Mouse (Mus musculus) liver, adult 2 months (tissue): ENCODE data around the gene Il2. TPM values are rescaled to one million over a fixed set of nuclear protein-coding genes. Genes with fewer than 3 reads are reported as not detected.

Experiments used
- DNase-seq: peaks from one replicate; pipeline ENCODE4 v3.0.0-alpha.2; 2011; ENCODE audit warnings: low read depth, low spot score; ENCODE audit errors: extremely low read depth
- H3K27ac ChIP-seq: fragments of 200-500 bp; replicated peaks from 2 replicates; pipeline ENCODE4 v1.5.1; 2012; ENCODE audit warnings: low read depth, mild to moderate bottlenecking, control low read depth, inconsistent platforms, low read length; ENCODE audit not compliant: insufficient read depth
- H3K27me3 ChIP-seq: fragments of 200-500 bp; 2 replicates; pipeline ENCODE4 v1.6.1; 2012; ENCODE audit warnings: mild to moderate bottlenecking, moderate library complexity, low read length, inconsistent platforms; ENCODE audit not compliant: control insufficient read depth, insufficient read depth
- H3K36me3 ChIP-seq: fragments of 200-500 bp; 2 replicates; pipeline ENCODE4 v1.6.1; 2012; ENCODE audit warnings: low read length, inconsistent platforms; ENCODE audit not compliant: control insufficient read depth, insufficient read depth
- H3K4me1 ChIP-seq: fragments of 200-500 bp; 2 replicates; pipeline ENCODE4 v1.6.1; 2011; ENCODE audit warnings: low read length; ENCODE audit not compliant: control insufficient read depth, insufficient read depth
- H3K4me3 ChIP-seq: fragments of 200-500 bp; 2 replicates; pipeline ENCODE4 v1.5.1; 2011; ENCODE audit warnings: low read depth, mild to moderate bottlenecking, control low read depth, low read length, moderate library complexity; ENCODE audit not compliant: insufficient read depth
- H3K79me2 ChIP-seq: fragments of 200-500 bp; 2 replicates; pipeline ENCODE4 v1.6.1; 2012; ENCODE audit warnings: inconsistent platforms, mild to moderate bottlenecking, low read length, moderate library complexity; ENCODE audit not compliant: control insufficient read depth, insufficient read depth
- H3K9ac ChIP-seq: fragments of 200-500 bp; 2 replicates; pipeline ENCODE4 v1.6.1; 2012; ENCODE audit warnings: low read depth, mild to moderate bottlenecking, control low read depth, inconsistent platforms, low read length
- CTCF ChIP-seq: fragments of 200-500 bp; IDR thresholded peaks from 2 replicates; pipeline ENCODE4 v1.5.1; 2011; ENCODE audit warnings: low read depth, low read length, control low read depth
- POLR2A ChIP-seq: fragments of 200-500 bp; IDR thresholded peaks from 2 replicates; pipeline ENCODE4 v1.6.1; 2011; ENCODE audit warnings: low read length, control low read depth; ENCODE audit not compliant: insufficient read depth; ENCODE audit errors: extremely low read depth
- WGBS: fragments of 180-500 bp; shearing (Covaris S2); methylation state at CpG from one replicate; pipeline ENCODE4 v1.1.7; 2018; 5-methylcytosine and 5-hydroxymethylcytosine counted together
- polyA plus RNA-seq: library from polyadenylated mRNA; depleted of rRNA; stranded (reverse); fragments of >200 nt; gene quantifications from 2 replicates; pipeline ENCODE4 v1.2.3, GENCODE M21; 2012; rRNA removed
- total RNA-seq: library from RNA; depleted of rRNA; stranded (reverse); fragments of >200 nt; gene quantifications from 2 replicates; pipeline ENCODE4 v1.2.3, GENCODE M21; 2014; rRNA removed

The Il2 gene
- total and polyA plus RNA-seq, 2 experiments: not detected

DNA sequence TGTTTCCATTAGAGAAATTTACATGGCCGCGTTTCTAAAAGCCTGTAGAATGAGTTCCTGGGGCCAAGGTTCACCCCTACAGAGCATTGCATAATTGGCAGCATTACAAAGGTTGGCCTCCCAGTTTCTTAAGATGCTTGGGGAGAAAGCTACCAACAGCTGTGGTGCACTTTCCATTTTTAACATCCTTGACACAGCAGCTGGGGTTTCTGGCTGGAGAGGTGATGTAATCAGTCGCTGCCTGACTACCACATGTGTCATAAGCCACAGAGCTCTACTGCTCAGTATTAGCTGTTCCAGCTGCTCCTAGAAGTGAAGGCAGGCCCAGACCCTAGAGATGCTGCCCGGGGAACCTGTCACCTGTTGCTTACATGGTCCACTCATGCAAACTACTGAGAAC, 2.5 kb upstream of the Il2 start:
- Histone ChIP-seq H3K4me3 (no peak overlapping the region), H3K36me3 (no peaks in the 10 kb centered on the region), H3K9ac (no peak overlapping the region), H3K27me3 (no peaks in the 10 kb centered on the region), H3K4me1 (no peaks in the 10 kb centered on the region), H3K79me2 (no peaks in the 10 kb centered on the region), H3K27ac (no peak overlapping the region)
- WGBS: 70% methylated on average over 4 of the region's 4 CpGs
- TF ChIP-seq POLR2A (no peak), CTCF (no peak)
- no peak for DNase-seq

DNA sequence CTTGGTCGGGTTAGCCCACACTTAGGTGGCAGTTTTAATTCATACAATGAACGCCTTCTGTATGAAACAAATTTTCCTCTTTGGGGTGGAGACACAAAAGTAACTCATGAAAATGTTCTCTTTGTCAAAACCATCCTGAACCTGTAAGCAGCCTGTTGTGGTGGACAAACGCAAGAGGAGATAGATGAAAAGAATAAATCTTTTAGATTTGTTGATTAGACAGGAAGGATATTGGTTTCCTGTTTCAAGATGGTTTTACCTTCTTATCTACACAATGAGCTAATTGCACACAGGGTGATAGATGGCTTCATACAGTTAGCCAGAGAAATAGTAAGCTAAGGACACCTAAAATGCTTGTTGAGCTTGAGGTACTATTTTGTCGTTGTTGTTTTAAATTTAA, 403 bp upstream of the Il2 start:
- H3K4me3 ChIP-seq: no peak overlapping the region
- no peak for DNase-seq
- no peak overlapping the region for H3K27ac ChIP-seq
- 79% methylated on average over 4 of the region's 4 CpGs for WGBS
- TF ChIP-seq CTCF: no peak
- TF ChIP-seq POLR2A: no peak
- H3K27me3 ChIP-seq: no peaks in the 10 kb centered on the region
- no peaks in the 10 kb centered on the region for H3K4me1 ChIP-seq
- H3K36me3 ChIP-seq: no peaks in the 10 kb centered on the region
- H3K9ac ChIP-seq: no peak overlapping the region
- H3K79me2 ChIP-seq: no peaks in the 10 kb centered on the region

DNA sequence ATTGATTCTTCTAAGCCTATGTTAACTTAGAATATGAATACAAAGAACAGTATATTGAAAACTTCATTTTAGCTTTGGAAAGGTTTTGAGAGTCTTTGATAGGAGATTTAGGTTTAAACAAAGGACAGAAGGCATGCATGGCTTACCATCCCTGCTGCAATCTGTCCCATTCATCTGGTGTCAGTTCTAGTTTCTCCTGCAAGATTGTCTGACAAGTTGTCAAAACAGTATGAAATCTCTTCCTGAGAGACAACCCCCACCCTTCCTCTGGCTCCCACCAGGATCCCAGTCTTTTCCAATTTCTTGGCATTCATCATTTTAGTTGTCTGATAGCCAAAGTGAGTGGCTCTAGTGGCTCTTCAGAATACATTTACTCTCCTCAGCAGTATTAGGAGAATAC, 35.0 kb downstream of the Il2 start:
- no peak overlapping the region for H3K9ac ChIP-seq
- TF ChIP-seq POLR2A: no peak
- no peak for TF ChIP-seq CTCF

DNA sequence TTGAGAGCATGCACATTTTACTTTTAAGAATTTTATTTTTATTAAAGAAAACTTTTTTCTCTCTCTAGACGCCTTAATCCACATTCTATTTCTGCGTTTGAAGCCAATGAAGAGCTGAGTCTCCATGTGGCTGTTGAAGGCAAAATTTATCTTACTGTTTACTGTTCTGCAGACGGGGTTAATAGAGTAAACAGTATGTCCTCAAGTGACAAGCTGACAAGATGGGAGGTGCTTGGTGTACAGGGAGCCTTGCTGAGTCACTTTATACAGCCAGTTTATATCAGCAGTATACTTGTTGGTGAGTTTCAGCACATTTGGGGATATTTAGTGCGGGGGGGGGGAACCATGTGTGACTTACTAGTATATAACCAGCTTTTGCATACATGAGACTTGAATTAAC, 40.9 kb downstream of the Il2 start:
- Histone ChIP-seq H3K4me1 (no peaks in the 10 kb centered on the region), H3K27me3 (no peaks in the 10 kb centered on the region), H3K4me3 (no peak overlapping the region), H3K36me3 (no peaks in the 10 kb centered on the region), H3K27ac (no peak overlapping the region), H3K9ac (no peak overlapping the region), H3K79me2 (no peaks in the 10 kb centered on the region)
- 63% methylated on average over 4 of the region's 4 CpGs for WGBS
- TF ChIP-seq POLR2A (no peak), CTCF (no peak)
- no peak for DNase-seq

More for the DNA sequence above, 35.0 kb downstream of the Il2 start:
- no peaks in the 10 kb centered on the region for H3K36me3 ChIP-seq
- H3K27ac ChIP-seq: no peak overlapping the region
- no peak for DNase-seq
- H3K27me3 ChIP-seq: no peaks in the 10 kb centered on the region
- H3K4me1 ChIP-seq: no peaks in the 10 kb centered on the region
- H3K79me2 ChIP-seq: no peaks in the 10 kb centered on the region
- H3K4me3 ChIP-seq: no peak overlapping the region

DNA sequence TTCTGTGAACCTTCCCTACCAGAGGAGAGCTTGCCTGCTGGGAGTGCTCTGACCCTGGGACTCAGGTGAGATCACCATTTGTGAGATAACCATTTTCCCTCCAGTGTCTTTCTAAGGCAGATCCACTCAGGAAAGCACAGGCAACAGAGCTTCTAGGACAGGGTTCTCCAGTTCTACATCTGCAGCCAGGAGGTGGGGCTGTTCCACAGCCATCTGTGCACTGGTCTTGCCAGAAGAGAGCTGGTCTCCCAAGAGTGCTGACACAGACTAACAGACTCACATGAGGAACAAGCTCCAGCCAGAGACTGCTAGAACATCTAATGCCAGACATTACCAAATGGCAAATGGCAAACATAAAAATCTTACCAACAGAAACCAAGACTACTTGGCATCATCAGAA, 52.5 kb downstream of the Il2 start:
- TF ChIP-seq POLR2A: no peak
- peak; percentile 66 for TF ChIP-seq CTCF
- Histone ChIP-seq H3K79me2 (no peaks in the 10 kb centered on the region), H3K27ac (no peak overlapping the region), H3K36me3 (no peaks in the 10 kb centered on the region), H3K9ac (no peak overlapping the region), H3K4me1 (no peaks in the 10 kb centered on the region), H3K27me3 (no peaks in the 10 kb centered on the region), H3K4me3 (no peak overlapping the region)
- peak; percentile 25 for DNase-seq

Other genes with a start within 250 kb of the Il2 start
- gene Adad1, start 62.4 kb downstream of the Il2 start, total RNA-seq: not detected in 2 replicates
- not detected in 2 replicates for gene Adad1, start 62.4 kb downstream of the Il2 start, polyA plus RNA-seq
- gene Il21, start 106.7 kb upstream of the Il2 start, total RNA-seq: not detected in 2 replicates
- gene Il21, start 106.7 kb upstream of the Il2 start, polyA plus RNA-seq: not detected in 2 replicates
- gene Bbs12, start 186.6 kb upstream of the Il2 start, total RNA-seq: 0.94 and 1.1 TPM in 2 replicates
- 0.09 and 0.14 TPM in 2 replicates for gene Bbs12, start 186.6 kb upstream of the Il2 start, polyA plus RNA-seq
- 0.18 and 0.74 TPM in 2 replicates for gene Cetn4, start 186.7 kb upstream of the Il2 start, total RNA-seq
- gene Cetn4, start 186.7 kb upstream of the Il2 start, polyA plus RNA-seq: not detected in 2 replicates
- 0.46 and 0.67 TPM in 2 replicates for gene Fgf2, start 222.4 kb upstream of the Il2 start, total RNA-seq
- gene Fgf2, start 222.4 kb upstream of the Il2 start, polyA plus RNA-seq: 0.07 and 0.11 TPM in 2 replicates